Mouse (Mus musculus) lung, postnatal 0 days (tissue): ENCODE data around the gene Coro2b.

ENCODE experiments used
- CTCF ChIP-seq: IDR thresholded peaks from 2 replicates; pipeline ENCODE4 v1.5.1; 2016; ENCODE audit warnings: antibody characterized with exemption, mild to moderate bottlenecking
- EP300 ChIP-seq: IDR thresholded peaks from 2 replicates; pipeline ENCODE4 v1.6.1; 2016; ENCODE audit warnings: antibody characterized with exemption, mild to moderate bottlenecking, control low read depth

GRCm38 (mm10) chr9:62374276-62374675, 162.6 kb downstream of the Coro2b start:
- TF ChIP-seq CTCF: no peak
- peak; percentile 51 for TF ChIP-seq EP300
